Mouse (Mus musculus) limb, embryonic 14.5 days (tissue): ENCODE measurements around the gene Ust. TPM values are rescaled to one million over a fixed set of nuclear protein-coding genes. Genes with fewer than 3 reads are reported as not detected.
A peak's percentile ranks its signal among the peaks of the same experiment; 100 is the strongest.

ENCODE experiments used
- ATAC-seq: fragments of 200-750 bp; cut with Nextera tagmentation; 2 replicates; pipeline ENCODE4 v1.8.0; 2017; ENCODE audit warnings: low read depth, moderate number of reproducible peaks, moderate TSS enrichment; ENCODE audit not compliant: low FRiP score
- DNase-seq: peaks from one replicate; pipeline ENCODE4 v3.0.0-alpha.2; 2015; ENCODE audit warnings: low spot score
- H3K27ac ChIP-seq: fragments of 300-500 bp; sonication (generic); replicated peaks from 2 replicates; pipeline ENCODE4 v1.5.1; 2014; ENCODE audit warnings: low read depth, mild to moderate bottlenecking, low read length, moderate library complexity, mixed read lengths
- H3K27me3 ChIP-seq: fragments of 300-500 bp; sonication (generic); 2 replicates; pipeline ENCODE4 v1.6.1; 2014; ENCODE audit warnings: low read length, mixed read lengths; ENCODE audit not compliant: control insufficient read depth, insufficient read depth
- H3K36me3 ChIP-seq: fragments of 300-500 bp; sonication (generic); 2 replicates; pipeline ENCODE4 v1.6.1; 2014; ENCODE audit warnings: mild to moderate bottlenecking, low read length, moderate library complexity, mixed read lengths; ENCODE audit not compliant: control insufficient read depth, insufficient read depth
- H3K4me1 ChIP-seq: fragments of 300-500 bp; sonication (generic); 2 replicates; pipeline ENCODE4 v1.6.1; 2014; ENCODE audit warnings: antibody characterized with exemption, low read length, mixed read lengths; ENCODE audit not compliant: control insufficient read depth, insufficient read depth
- H3K4me2 ChIP-seq: fragments of 300-500 bp; sonication (generic); replicated peaks from 2 replicates; pipeline ENCODE4 v1.6.1; 2014; ENCODE audit warnings: low read depth, mild to moderate bottlenecking, low read length, moderate library complexity; ENCODE audit not compliant: severe bottlenecking
- H3K4me3 ChIP-seq: fragments of 300-500 bp; sonication (generic); replicated peaks from 2 replicates; pipeline ENCODE4 v1.5.1; 2014; ENCODE audit warnings: low read length
- H3K9ac ChIP-seq: fragments of 300-500 bp; sonication (generic); 2 replicates; pipeline ENCODE4 v1.6.1; 2014; ENCODE audit warnings: mild to moderate bottlenecking, low read depth, low read length, moderate library complexity; ENCODE audit not compliant: severe bottlenecking
- H3K9me3 ChIP-seq: fragments of 300-500 bp; sonication (generic); 2 replicates; pipeline ENCODE4 v1.6.1; 2016; ENCODE audit warnings: low read length; ENCODE audit not compliant: control insufficient read depth
- POLR2A ChIP-seq: fragments of 200-500 bp; IDR thresholded peaks from 2 replicates; pipeline ENCODE4 v1.8.0; 2012; ENCODE audit warnings: inconsistent platforms, mild to moderate bottlenecking, moderate library complexity, borderline replicate concordance; ENCODE audit not compliant: insufficient read depth, insufficient read length; ENCODE audit errors: extremely low read depth
- WGBS: fragments of 180-500 bp; shearing (Covaris S2); extraction: QIAGEN DNeasy Blood & Tissue Kit; methylation state at CpG from one replicate; pipeline ENCODE4 v1.1.7; 2014; 5-methylcytosine and 5-hydroxymethylcytosine counted together
- polyA plus RNA-seq, 2 experiments: library from polyadenylated mRNA; depleted of rRNA in 1 of 2; stranded (reverse) in 1 of 2; unstranded in 1 of 2; fragments of >200 nt; fragmentation: Nextera tagmentation in 1 of 2; extraction: Ambion mirVana in 1 of 2; gene quantifications; 2 replicates each; pipeline versions ENCODE4 v1.2.1 to v1.2.3; 2012 to 2014

Ust gene
- polyA plus RNA-seq, 2 experiments = 9.9 to 14.5 TPM

DNA sequence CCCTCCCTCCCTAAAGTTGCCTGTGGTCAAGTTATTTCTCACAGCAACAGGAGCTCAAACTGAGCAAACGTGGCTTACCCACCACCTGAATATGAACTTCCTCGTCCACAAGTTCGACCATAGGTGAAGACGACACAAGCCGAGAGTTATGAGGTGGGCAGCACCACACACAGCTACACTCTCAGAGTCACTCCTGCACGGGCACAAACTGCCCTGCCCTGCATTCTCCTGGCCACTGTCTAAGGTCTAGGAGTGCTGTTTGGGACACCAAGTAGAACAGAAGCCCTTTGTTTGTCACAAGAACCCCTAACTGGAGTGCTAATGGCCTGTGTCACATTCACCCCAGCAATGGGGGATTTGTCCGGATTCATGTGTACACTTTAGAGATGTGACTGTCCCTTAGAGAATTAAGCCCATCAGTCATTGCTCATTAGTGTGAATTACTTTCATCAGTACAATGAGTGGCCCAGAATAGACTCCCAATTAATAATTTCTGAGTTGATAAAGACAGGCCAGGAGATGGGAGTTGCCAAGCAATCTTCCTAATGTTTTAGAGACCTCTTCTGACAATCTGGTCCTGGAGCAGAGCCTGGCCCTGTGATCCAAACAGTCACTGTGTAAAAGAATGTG lies 2.3 kb upstream of the Ust start:
- no peak overlapping the region for H3K27ac ChIP-seq
- H3K4me3 ChIP-seq = no peak overlapping the region
- no peak for DNase-seq
- H3K36me3 ChIP-seq = no peaks in the 10 kb centered on the region
- peaks cover 14% of the 10 kb centered on the region; the same call in 1 of the 2 replicates for H3K4me1 ChIP-seq
- no peaks in the 10 kb centered on the region for H3K27me3 ChIP-seq
- ATAC-seq = no peak
- no peak overlapping the region for H3K9ac ChIP-seq
- TF ChIP-seq POLR2A = no peak
- WGBS = 76% methylated on average over 7 of the region's 7 CpGs
- no peak overlapping the region for H3K4me2 ChIP-seq
- no peaks in the 10 kb centered on the region for H3K9me3 ChIP-seq

DNA sequence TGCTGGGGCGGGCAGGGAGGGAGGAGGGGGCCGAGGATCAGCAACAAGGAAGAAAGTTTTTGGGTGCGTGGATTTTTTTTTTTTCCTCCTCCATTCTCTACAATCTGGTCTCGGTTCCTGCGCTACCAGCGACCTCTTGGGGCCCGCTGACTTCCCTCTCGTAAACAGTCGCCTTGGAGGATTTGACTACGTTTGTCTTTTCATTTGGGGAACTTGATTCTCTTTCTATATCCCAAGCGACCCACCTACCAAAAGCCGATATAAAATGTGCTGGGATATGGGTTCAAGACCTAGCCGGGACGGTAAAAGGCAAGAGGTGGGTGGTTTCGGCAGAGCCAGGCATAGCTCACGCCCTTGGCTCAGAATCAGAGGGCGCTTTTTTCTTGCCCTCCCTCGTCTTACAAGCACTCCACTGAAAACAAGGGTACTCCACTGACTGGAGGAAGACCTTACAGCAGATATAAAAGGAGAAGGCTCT lies 428 bp upstream of the Ust start:
- 0 out of 2 replicates have a peak, but pooled peaks cover 4% of the 10 kb centered on the region for H3K9me3 ChIP-seq

DNA sequence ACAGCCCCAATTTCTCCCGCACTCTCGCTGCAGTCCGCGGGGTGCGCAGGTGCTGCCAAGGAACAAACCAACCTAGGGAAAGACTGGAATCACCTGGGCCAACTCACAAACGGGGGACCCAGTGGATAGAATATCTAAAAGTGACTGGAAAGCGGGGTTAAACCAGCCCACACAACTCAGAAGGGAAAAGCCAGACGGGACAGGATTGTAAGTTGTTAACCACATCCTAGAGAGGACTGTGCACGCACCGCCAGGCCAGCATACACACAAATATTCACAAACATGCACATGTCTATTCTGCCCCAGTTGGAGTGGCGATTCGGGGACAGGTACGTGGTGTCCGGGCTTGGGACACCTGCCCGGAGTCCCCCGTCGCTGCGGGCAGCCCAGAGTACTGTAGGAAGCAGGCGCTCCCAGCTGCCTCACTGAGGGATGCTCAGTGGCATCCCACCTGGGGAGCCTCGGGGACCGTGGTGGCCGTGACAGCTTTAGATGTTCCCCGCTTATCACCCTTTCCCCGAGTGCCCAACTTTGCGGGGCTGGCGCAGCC lies 959 bp downstream of the Ust start:
- ATAC-seq (0 out of 2 replicates have a peak, but pooled peaks have one; percentile 1), DNase-seq (no peak)

More for the DNA sequence above, 428 bp upstream of the Ust start:
- H3K9ac ChIP-seq = peak overlapping the region; percentile 81
- H3K36me3 ChIP-seq = no peaks in the 10 kb centered on the region
- H3K27me3 ChIP-seq = no peaks in the 10 kb centered on the region
- WGBS = under 1% methylated on average over 18 of the region's 18 CpGs
- peak overlapping the region; percentile 39 for H3K27ac ChIP-seq
- H3K4me1 ChIP-seq = peaks cover 14% of the 10 kb centered on the region; the same call in 1 of the 2 replicates
- ATAC-seq (peak; percentile 17; the same call in 1 of the 2 replicates), DNase-seq (no peak)
- peak overlapping the region; percentile 85 for H3K4me2 ChIP-seq
- no peak for TF ChIP-seq POLR2A
- peak overlapping the region; percentile 84 for H3K4me3 ChIP-seq

DNA sequence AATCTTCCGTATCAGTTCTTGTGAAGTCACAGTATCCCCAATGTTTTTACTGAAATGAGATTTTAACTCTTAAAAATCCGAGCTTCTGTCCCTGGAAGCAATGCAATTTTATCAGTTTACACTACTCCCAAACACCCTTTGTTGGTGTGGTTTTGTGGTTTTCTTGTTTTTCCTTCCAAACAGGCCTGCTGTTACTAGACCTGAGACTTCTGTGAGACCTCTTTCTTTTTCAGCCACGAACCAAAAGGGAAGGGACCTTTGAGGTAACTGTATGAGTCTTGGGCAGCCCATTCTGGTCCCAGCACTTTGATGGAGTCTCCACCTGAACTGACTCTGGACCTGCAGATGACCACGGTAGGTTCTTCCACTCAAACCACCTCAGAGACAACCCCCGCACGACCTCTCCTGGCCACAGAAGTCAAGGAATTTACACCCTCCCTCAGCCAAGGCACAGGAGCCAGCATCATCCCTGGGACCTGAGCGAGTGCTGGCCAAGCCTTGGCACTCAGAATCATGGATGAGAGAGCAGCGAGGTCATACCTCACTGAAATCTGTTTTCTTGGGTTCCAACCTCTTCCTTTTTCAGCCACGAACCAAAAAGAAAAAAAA lies 1.6 kb downstream of the Ust start:
- Histone ChIP-seq H3K4me2 (peak overlapping the region; percentile 85), H3K9ac (peak overlapping the region; percentile 81), H3K9me3 (0 out of 2 replicates have a peak, but pooled peaks cover 4% of the 10 kb centered on the region), H3K4me1 (peaks cover 14% of the 10 kb centered on the region; the same call in 1 of the 2 replicates), H3K27ac (no peak overlapping the region), H3K36me3 (no peaks in the 10 kb centered on the region), H3K4me3 (peak overlapping the region; percentile 84), H3K27me3 (no peaks in the 10 kb centered on the region)
- DNase-seq = no peak
- 17% methylated on average over 9 of the region's 9 CpGs for WGBS
- no peak for TF ChIP-seq POLR2A
- no peak for ATAC-seq

More for the DNA sequence above, 959 bp downstream of the Ust start:
- Histone ChIP-seq H3K9ac (peak overlapping the region; percentile 81), H3K4me1 (peaks cover 14% of the 10 kb centered on the region; the same call in 1 of the 2 replicates), H3K27ac (no peak overlapping the region), H3K4me3 (peak overlapping the region; percentile 84), H3K27me3 (no peaks in the 10 kb centered on the region), H3K4me2 (peak overlapping the region; percentile 85), H3K36me3 (no peaks in the 10 kb centered on the region), H3K9me3 (0 out of 2 replicates have a peak, but pooled peaks cover 4% of the 10 kb centered on the region)
- WGBS = under 1% methylated on average over 26 of the region's 26 CpGs
- TF ChIP-seq POLR2A = no peak

DNA sequence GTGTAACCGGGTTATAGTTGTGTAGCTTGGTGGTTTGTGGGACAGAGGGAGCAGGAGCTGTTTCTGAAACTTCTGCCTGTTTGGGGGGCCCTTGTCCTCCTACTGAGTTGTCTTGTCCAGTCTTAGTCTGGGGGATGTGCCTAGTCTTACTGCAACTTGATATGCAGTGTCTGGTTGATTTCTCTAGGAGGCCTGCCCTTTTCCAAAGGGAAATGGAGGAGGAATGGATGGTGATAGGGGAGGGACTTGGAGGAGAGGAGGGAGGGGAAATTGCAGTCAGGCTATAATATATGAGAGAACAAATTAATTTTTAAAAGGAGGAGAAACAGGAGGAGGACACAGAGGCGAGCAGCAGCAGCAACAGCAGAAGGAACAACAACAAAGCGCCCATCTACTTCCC lies 4.9 kb downstream of the Ust start:
- H3K36me3 ChIP-seq = no peaks in the 10 kb centered on the region
- no peaks in the 10 kb centered on the region for H3K27me3 ChIP-seq
- H3K4me2 ChIP-seq = no peak overlapping the region
- no peak for TF ChIP-seq POLR2A
- no peak overlapping the region for H3K9ac ChIP-seq
- no peak overlapping the region for H3K27ac ChIP-seq
- 0 out of 2 replicates have a peak, but pooled peaks cover 4% of the 10 kb centered on the region for H3K9me3 ChIP-seq
- H3K4me1 ChIP-seq = peaks cover 11% of the 10 kb centered on the region; the same call in 1 of the 2 replicates
- ATAC-seq (no peak), DNase-seq (no peak)
- no peak overlapping the region for H3K4me3 ChIP-seq
- 82% methylated on average over 3 of the region's 3 CpGs for WGBS
